Mouse (Mus musculus) CD8-positive naive resting alpha-beta T cell, adult 2 months (primary cell): ENCODE results near the gene Mtss1l.

Experiments
- DNase-seq, 2 experiments: peaks; one replicate each; pipeline ENCODE4 v3.0.0; 2022; ENCODE audit warnings: low read depth in 2 of 2, low spot score in 2 of 2

Mtss1l gene

GRCm38 (mm10) chr8:110720685-110721598 is at the start of gene Mtss1l:
TSS of gene Mtss1l (plus strand) at chr8:110721476.
- no peak for DNase-seq

GRCm38 (mm10) chr8:110672133-110672532 is 49.1 kb upstream of the Mtss1l start:
- no peak for DNase-seq

- no peak for DNase-seq
Measured at GRCm38 (mm10) chr8:110673168-110673567, 48.1 kb upstream of the Mtss1l start.

GRCm38 (mm10) chr8:110674589-110674988 is 46.7 kb upstream of the Mtss1l start:
- DNase-seq: no peak

- DNase-seq: no peak
Measured at GRCm38 (mm10) chr8:110676702-110677101, 44.6 kb upstream of the Mtss1l start.

- DNase-seq: no peak
Measured at GRCm38 (mm10) chr8:110677174-110677660, 44.1 kb upstream of the Mtss1l start.

GRCm38 (mm10) chr8:110678989-110679388 is 42.3 kb upstream of the Mtss1l start:
- DNase-seq: no peak

- DNase-seq: no peak
Measured at GRCm38 (mm10) chr8:110687726-110688125, 33.5 kb upstream of the Mtss1l start.

GRCm38 (mm10) chr8:110689961-110690360 is 31.3 kb upstream of the Mtss1l start:
- no peak for DNase-seq

- no peak for DNase-seq
Measured at GRCm38 (mm10) chr8:110694226-110694625, 27.1 kb upstream of the Mtss1l start.

GRCm38 (mm10) chr8:110694826-110695225 is 26.4 kb upstream of the Mtss1l start:
- no peak for DNase-seq

GRCm38 (mm10) chr8:110695431-110695830 is 25.8 kb upstream of the Mtss1l start:
- no peak for DNase-seq

GRCm38 (mm10) chr8:110696051-110696450 is 25.2 kb upstream of the Mtss1l start:
- DNase-seq: no peak

GRCm38 (mm10) chr8:110697571-110697970 is 23.7 kb upstream of the Mtss1l start:
- DNase-seq: no peak

- no peak for DNase-seq
Measured at GRCm38 (mm10) chr8:110698098-110698497, 23.2 kb upstream of the Mtss1l start.

- DNase-seq: no peak
Measured at GRCm38 (mm10) chr8:110699501-110699900, 21.8 kb upstream of the Mtss1l start.

- DNase-seq: no peak
Measured at GRCm38 (mm10) chr8:110700561-110700960, 20.7 kb upstream of the Mtss1l start.

- no peak for DNase-seq
Measured at GRCm38 (mm10) chr8:110702636-110703459, 18.4 kb upstream of the Mtss1l start.

- no peak for DNase-seq
Measured at GRCm38 (mm10) chr8:110703460-110704061, 17.7 kb upstream of the Mtss1l start.

GRCm38 (mm10) chr8:110704103-110704502 is 17.2 kb upstream of the Mtss1l start:
- no peak for DNase-seq
